Mouse (Mus musculus) hindbrain, embryonic 12.5 days (tissue): Measurements from ENCODE around the gene Atp6v0d1. TPM values are rescaled to one million over a fixed set of nuclear protein-coding genes. Genes with fewer than 3 reads are reported as not detected.

ENCODE experiments used
- ATAC-seq: fragments of 200-750 bp; cut with Nextera tagmentation; 2 replicates; pipeline ENCODE4 v1.8.0; 2017; ENCODE audit warnings: moderate TSS enrichment; ENCODE audit not compliant: low FRiP score
- H3K27ac ChIP-seq: fragments of 300-500 bp; sonication (generic); 2 replicates; pipeline ENCODE4 v1.5.1; 2016; ENCODE audit warnings: mild to moderate bottlenecking
- H3K27me3 ChIP-seq: fragments of 300-500 bp; sonication (generic); 2 replicates; pipeline ENCODE4 v1.6.1; 2016; ENCODE audit warnings: mild to moderate bottlenecking
- H3K36me3 ChIP-seq: fragments of 300-500 bp; sonication (generic); 2 replicates; pipeline ENCODE4 v1.6.1; 2016; ENCODE audit warnings: mild to moderate bottlenecking
- H3K4me1 ChIP-seq: fragments of 300-500 bp; sonication (generic); 2 replicates; pipeline ENCODE4 v1.6.1; 2016
- H3K4me2 ChIP-seq: fragments of 300-500 bp; sonication (generic); replicated peaks from 2 replicates; pipeline ENCODE4 v1.6.1; 2016; ENCODE audit warnings: mild to moderate bottlenecking
- H3K4me3 ChIP-seq: fragments of 300-500 bp; sonication (generic); 2 replicates; pipeline ENCODE4 v1.5.1; 2016; ENCODE audit warnings: mild to moderate bottlenecking
- H3K9ac ChIP-seq: fragments of 300-500 bp; sonication (generic); 2 replicates; pipeline ENCODE4 v1.6.1; 2016; ENCODE audit warnings: mild to moderate bottlenecking, moderate library complexity
- H3K9me3 ChIP-seq: fragments of 300-500 bp; sonication (generic); replicated peaks from 2 replicates; pipeline ENCODE4 v1.6.1; 2016; ENCODE audit warnings: mild to moderate bottlenecking
- WGBS: fragments of 180-500 bp; shearing (Covaris S2); methylation state at CpG from one replicate; pipeline ENCODE4 v1.1.7; 2016; 5-methylcytosine and 5-hydroxymethylcytosine counted together
- polyA plus RNA-seq: library from polyadenylated mRNA; unstranded; fragments of >200 nt; fragmentation: Nextera tagmentation; extraction: Ambion mirVana; gene quantifications from 2 replicates; pipeline ENCODE4 v1.2.1, GENCODE M21; 2016

Gene Atp6v0d1
- polyA plus RNA-seq, 1 experiment from 2014 or later = 127 TPM

DNA sequence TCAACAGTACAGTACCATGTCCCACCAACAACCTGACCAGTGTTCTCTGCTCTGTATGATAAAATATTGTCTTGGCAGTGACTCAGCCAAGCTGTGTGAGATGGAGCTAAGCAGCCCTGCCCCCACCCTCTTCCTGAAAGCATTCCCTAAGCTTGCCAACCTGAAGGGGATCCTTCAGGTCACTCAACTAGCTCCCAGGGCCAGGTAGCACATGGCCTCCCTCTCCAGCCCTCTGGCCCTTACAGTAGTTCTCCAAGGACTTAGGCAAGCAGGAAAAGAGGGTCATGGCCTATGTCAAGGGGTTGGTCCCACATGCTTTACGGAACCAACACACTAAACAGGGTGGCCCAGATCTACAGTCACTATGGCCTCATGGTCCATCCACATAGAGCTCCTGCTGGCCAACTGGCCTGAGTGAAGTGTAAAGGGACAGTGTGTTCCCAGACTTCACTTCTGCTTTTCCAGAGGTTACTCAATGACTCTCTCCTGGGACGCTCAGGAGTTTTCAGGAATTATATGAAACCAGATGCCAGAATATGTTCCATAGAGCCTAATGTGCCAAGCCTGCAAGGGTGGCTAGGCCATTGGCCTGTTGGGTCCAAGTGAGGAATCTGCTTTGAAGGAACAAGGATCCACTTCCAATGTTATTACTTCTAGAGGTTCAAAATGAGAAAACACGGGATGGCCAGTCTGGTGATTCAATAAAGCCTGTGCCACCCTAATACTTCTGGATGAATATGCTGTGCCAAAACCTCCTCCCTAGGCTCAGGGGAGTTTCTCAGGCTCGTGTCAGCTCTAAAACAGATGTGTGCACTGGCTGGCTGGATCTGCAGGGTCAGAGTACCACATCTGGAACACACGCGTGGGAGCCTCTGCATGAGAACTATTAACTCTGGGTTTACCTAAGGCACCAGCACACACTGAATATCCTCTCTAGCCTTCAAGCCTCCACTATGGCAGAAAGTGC, 19.2 kb downstream of the Atp6v0d1 start:
- Histone ChIP-seq H3K9me3 (no peaks in the 10 kb centered on the region), H3K27me3 (no peaks in the 10 kb centered on the region), H3K4me3 (no peak overlapping the region), H3K9ac (no peak overlapping the region), H3K36me3 (0 out of 2 replicates have a peak, but pooled peaks cover 5% of the 10 kb centered on the region), H3K4me2 (no peak overlapping the region), H3K4me1 (peaks cover 6% of the 10 kb centered on the region; the same call in 1 of the 2 replicates), H3K27ac (no peak overlapping the region)
- ATAC-seq = no peak
- WGBS = 76% methylated on average over 6 of the region's 6 CpGs

DNA sequence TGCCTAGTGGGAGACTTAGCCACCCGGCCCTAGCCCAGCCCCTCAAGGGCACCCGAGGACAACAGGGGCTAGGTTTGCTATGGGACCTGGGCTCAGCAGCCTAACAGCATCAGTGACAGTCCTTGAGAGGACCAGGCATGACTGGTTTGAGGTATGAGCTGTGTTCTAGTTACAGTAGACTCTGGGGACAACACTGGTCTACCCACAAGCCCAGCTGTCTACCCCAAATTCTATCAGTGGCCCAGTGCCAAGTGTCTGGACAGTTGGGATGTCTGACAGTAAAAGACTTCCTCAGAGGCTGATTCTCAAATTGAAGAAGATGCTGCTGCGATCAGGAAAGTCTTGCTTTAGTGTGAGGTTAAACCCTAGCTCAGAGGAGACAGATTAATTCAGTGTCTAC, 20.6 kb downstream of the Atp6v0d1 start:
- H3K9ac ChIP-seq = no peak overlapping the region
- no peak overlapping the region for H3K4me2 ChIP-seq
- no peak for ATAC-seq
- no peak overlapping the region for H3K4me3 ChIP-seq
- 0 out of 2 replicates have a peak, but pooled peaks cover 5% of the 10 kb centered on the region for H3K36me3 ChIP-seq
- WGBS = 86% methylated on average over 3 of the region's 3 CpGs
- H3K27ac ChIP-seq = no peak overlapping the region
- peaks cover 6% of the 10 kb centered on the region; the same call in 1 of the 2 replicates for H3K4me1 ChIP-seq
- H3K27me3 ChIP-seq = no peaks in the 10 kb centered on the region
- no peaks in the 10 kb centered on the region for H3K9me3 ChIP-seq

GRCm38 (mm10) chr8:105544544-105545205, 21.2 kb downstream of the Atp6v0d1 start:
- Histone ChIP-seq H3K27me3 (no peaks in the 10 kb centered on the region), H3K4me1 (peaks cover 6% of the 10 kb centered on the region; the same call in 1 of the 2 replicates), H3K9ac (no peak overlapping the region), H3K27ac (no peak overlapping the region), H3K4me3 (no peak overlapping the region), H3K4me2 (no peak overlapping the region), H3K9me3 (no peaks in the 10 kb centered on the region), H3K36me3 (0 out of 2 replicates have a peak, but pooled peaks cover 5% of the 10 kb centered on the region)
- no peak for ATAC-seq
- WGBS = 60% methylated on average over 7 of the region's 7 CpGs

DNA sequence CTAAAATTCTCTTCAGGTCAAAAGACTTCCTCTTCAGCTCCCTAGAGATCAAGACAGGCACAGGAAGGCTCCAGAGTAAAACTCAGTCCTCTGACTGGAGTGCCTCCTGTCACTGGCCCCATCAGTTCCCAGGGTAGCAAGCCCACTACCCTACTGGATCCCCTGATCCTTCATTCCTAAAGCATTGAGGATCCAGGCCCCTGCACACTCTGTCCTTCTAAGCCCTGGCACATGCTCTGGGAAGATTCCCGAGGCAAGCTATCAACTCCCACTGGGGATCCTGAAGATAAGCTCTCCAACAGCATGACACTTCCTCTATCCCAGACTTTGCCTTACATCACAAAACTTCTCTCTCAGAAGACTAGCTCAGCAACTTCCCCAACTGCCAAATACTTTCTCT, 22.1 kb downstream of the Atp6v0d1 start:
- no peak for ATAC-seq
- peaks cover 6% of the 10 kb centered on the region; the same call in 1 of the 2 replicates for H3K4me1 ChIP-seq
- H3K27ac ChIP-seq = no peak overlapping the region
- H3K4me2 ChIP-seq = no peak overlapping the region
- WGBS = 56% methylated on average over 1 of the region's 1 CpGs
- H3K36me3 ChIP-seq = peaks cover 11% of the 10 kb centered on the region
- no peak overlapping the region for H3K9ac ChIP-seq
- no peaks in the 10 kb centered on the region for H3K9me3 ChIP-seq
- no peaks in the 10 kb centered on the region for H3K27me3 ChIP-seq
- H3K4me3 ChIP-seq = no peak overlapping the region

DNA sequence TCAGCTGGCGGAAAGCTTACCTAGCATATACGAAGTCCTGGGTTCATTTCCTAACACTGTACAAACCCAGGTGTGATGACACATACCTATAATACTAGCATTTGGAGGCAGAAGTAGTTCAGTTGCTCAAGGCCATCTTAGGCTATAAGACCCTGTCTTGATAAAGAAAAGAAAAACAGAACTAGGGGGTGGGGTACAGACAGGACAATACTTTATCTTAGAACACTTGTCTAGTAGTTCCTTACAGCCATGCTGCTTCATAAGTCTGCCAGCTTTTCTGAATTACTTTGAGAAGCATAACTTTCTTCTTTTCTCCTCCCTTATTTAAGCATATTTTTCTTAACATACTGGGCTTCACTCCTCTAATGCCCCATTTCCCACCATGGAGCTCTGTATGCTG, 23.0 kb downstream of the Atp6v0d1 start:
- no peak for ATAC-seq
- no peak overlapping the region for H3K4me2 ChIP-seq
- no peak overlapping the region for H3K9ac ChIP-seq
- H3K4me3 ChIP-seq = no peak overlapping the region
- WGBS = 92% methylated on average over 2 of the region's 2 CpGs
- H3K9me3 ChIP-seq = no peaks in the 10 kb centered on the region
- H3K36me3 ChIP-seq = peaks cover 19% of the 10 kb centered on the region
- no peaks in the 10 kb centered on the region for H3K27me3 ChIP-seq
- no peak overlapping the region for H3K27ac ChIP-seq
- peaks cover 6% of the 10 kb centered on the region; the same call in 1 of the 2 replicates for H3K4me1 ChIP-seq

DNA sequence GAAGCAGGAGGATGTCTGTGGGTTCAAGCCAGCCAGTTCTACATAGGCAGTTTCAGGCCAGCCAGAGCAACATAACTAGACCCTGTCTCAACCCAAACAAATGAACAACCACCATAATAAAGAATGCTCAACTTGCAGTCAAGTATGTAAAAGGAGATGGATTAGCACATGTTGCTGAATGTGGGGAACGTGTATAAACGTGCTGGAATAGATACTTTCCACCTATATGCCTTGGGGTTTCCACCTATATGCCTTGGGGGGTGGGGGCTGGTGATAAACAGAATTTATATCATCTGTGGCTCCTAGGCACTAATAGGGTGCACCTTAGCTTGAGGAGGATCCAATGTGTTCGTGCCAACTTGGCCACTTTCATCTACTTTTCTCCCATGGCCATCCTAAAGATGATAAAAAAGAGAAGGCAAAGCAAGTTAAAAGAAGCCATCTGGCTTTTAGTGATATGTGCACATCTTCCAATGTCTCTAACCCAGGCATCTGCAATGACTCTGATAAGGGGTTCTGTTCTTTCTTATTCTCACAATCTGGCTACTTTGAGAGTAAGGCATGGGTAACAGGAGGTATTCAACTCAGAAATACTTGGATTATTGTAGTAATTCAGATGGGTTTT, 23.7 kb downstream of the Atp6v0d1 start:
- no peaks in the 10 kb centered on the region for H3K27me3 ChIP-seq
- no peak overlapping the region for H3K4me2 ChIP-seq
- H3K4me1 ChIP-seq = peaks cover 6% of the 10 kb centered on the region; the same call in 1 of the 2 replicates
- ATAC-seq = no peak
- H3K36me3 ChIP-seq = peaks cover 26% of the 10 kb centered on the region
- H3K27ac ChIP-seq = no peak overlapping the region
- H3K9ac ChIP-seq = no peak overlapping the region
- WGBS = 82% methylated on average over 3 of the region's 3 CpGs
- no peaks in the 10 kb centered on the region for H3K9me3 ChIP-seq
- H3K4me3 ChIP-seq = no peak overlapping the region

DNA sequence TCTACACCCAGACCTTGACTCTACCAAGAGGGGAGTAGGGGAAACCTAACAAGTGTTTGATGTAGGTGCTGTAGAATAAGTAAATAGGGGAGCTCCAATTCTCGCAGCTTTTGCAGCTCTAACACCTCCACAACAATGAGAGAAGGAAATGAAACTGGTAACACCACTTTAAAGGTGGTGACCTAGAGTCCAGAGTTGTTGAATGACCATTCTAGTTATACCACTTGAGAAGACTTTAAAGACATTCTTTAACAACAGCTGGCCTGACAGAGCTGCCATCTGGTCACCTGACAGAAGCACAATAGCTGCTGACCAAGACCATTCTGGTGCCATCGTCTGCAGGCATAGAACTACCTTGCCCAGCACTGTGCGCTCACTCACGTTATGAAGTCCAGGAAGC, 26.9 kb downstream of the Atp6v0d1 start:
- Histone ChIP-seq H3K4me1 (peaks cover under 1% of the 10 kb centered on the region; the same call in 1 of the 2 replicates), H3K4me3 (no peak overlapping the region), H3K27me3 (no peaks in the 10 kb centered on the region), H3K4me2 (no peak overlapping the region), H3K36me3 (peaks cover 43% of the 10 kb centered on the region), H3K9ac (no peak overlapping the region), H3K9me3 (no peaks in the 10 kb centered on the region), H3K27ac (no peak overlapping the region)
- 89% methylated on average over 4 of the region's 4 CpGs for WGBS
- ATAC-seq = no peak

GRCm38 (mm10) chr8:105537011-105537677, 28.7 kb downstream of the Atp6v0d1 start:
- no peaks in the 10 kb centered on the region for H3K9me3 ChIP-seq
- peaks cover 41% of the 10 kb centered on the region for H3K36me3 ChIP-seq
- H3K9ac ChIP-seq = no peak overlapping the region
- no peaks in the 10 kb centered on the region for H3K27me3 ChIP-seq
- WGBS = 95% methylated on average over 6 of the region's 6 CpGs
- no peak for ATAC-seq
- H3K4me1 ChIP-seq = peaks cover 8% of the 10 kb centered on the region
- H3K4me3 ChIP-seq = no peak overlapping the region
- H3K4me2 ChIP-seq = no peak overlapping the region
- H3K27ac ChIP-seq = no peak overlapping the region

GRCm38 (mm10) chr8:105536546-105536945, 29.3 kb downstream of the Atp6v0d1 start:
- H3K4me2 ChIP-seq = no peak overlapping the region
- H3K27ac ChIP-seq = no peak overlapping the region
- peaks cover 8% of the 10 kb centered on the region for H3K4me1 ChIP-seq
- H3K36me3 ChIP-seq = peaks cover 38% of the 10 kb centered on the region
- no peaks in the 10 kb centered on the region for H3K27me3 ChIP-seq
- no peak overlapping the region for H3K4me3 ChIP-seq
- no peaks in the 10 kb centered on the region for H3K9me3 ChIP-seq
- H3K9ac ChIP-seq = no peak overlapping the region
- 93% methylated on average over 3 of the region's 3 CpGs for WGBS
- no peak for ATAC-seq

- Histone ChIP-seq H3K4me3 (no peak overlapping the region), H3K27me3 (no peaks in the 10 kb centered on the region), H3K9ac (no peak overlapping the region), H3K9me3 (no peaks in the 10 kb centered on the region), H3K36me3 (peaks cover 54% of the 10 kb centered on the region), H3K27ac (no peak overlapping the region), H3K4me1 (peaks cover 13% of the 10 kb centered on the region), H3K4me2 (no peak overlapping the region)
- 9% methylated on average over 1 of the region's 1 CpGs for WGBS
- ATAC-seq = peak; percentile 58; the same call in 1 of the 2 replicates
These were observed 31.9 kb downstream of the Atp6v0d1 start for GRCm38 (mm10) chr8:105533892-105534329.

DNA sequence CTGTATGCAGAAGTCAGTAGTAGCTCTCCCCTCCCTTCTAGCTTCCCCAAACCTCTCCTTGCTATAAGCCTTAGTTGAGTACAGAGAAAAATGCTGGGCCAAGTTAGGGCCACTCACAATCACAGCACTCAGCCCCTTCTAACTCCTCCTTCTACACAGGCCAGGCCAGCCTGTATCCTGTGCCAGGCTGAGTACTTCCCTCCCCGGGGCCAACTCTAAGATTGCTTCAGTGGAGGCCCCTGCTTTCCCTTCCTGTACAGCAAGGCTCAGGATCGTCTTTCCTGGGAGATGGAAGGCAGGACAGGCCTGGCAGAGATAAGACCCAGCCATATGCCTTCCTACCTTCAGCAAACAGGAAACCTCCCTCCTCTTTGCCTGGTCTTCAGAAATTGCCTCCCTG, 32.4 kb downstream of the Atp6v0d1 start:
- no peak overlapping the region for H3K9ac ChIP-seq
- no peak overlapping the region for H3K4me3 ChIP-seq
- peak; percentile 13; the same call in 1 of the 2 replicates for ATAC-seq
- H3K4me1 ChIP-seq = peaks cover 13% of the 10 kb centered on the region
- no peak overlapping the region for H3K4me2 ChIP-seq
- no peak overlapping the region for H3K27ac ChIP-seq
- 52% methylated on average over 2 of the region's 2 CpGs for WGBS
- peaks cover 53% of the 10 kb centered on the region for H3K36me3 ChIP-seq
- H3K9me3 ChIP-seq = no peaks in the 10 kb centered on the region
- H3K27me3 ChIP-seq = no peaks in the 10 kb centered on the region
